Mouse (Mus musculus): Measurements from ENCODE around the gene Zzef1. TPM values are rescaled to one million over a fixed set of nuclear protein-coding genes. Genes with fewer than 3 reads are reported as not detected.

Zzef1 gene
- 10 to 100 TPM; 19.7 to 22.8 TPM for polyA plus RNA-seq (2017; shearing (Covaris generic))

GRCm38 (mm10) chr11:72795455-72796295, at the start of gene Zzef1, which contains the start of gene Cyb5d2:
Gene Zzef1, plus strand, starts transcription at chr11:72796226.
Gene Cyb5d2, minus strand, starts transcription at chr11:72796142.

GRCm38 (mm10) chr11:72961072-72961980, 165.3 kb downstream of the Zzef1 start, which contains the start of gene Atp2a3:
Gene Atp2a3, plus strand, starts transcription at chr11:72961169.

Other genes with a start within 250 kb of the Zzef1 start
- gene Spns3, start 245.7 kb upstream of the Zzef1 start, polyA plus RNA-seq (2017; shearing (Covaris generic)) = 1 to 10 TPM in 1 of 2 experiments, under 1 TPM in 1; 0.29 to 2.2 TPM
- 10 to 100 TPM; 58.1 to 60.8 TPM for gene Ube2g1, start 188.9 kb upstream of the Zzef1 start, polyA plus RNA-seq (2017; shearing (Covaris generic))
- gene Ankfy1, start 106.2 kb upstream of the Zzef1 start, polyA plus RNA-seq (2017; shearing (Covaris generic)) = 10 to 100 TPM; 45.5 to 47.7 TPM
- gene Cyb5d2, start 84 bp upstream of the Zzef1 start, polyA plus RNA-seq (2017; shearing (Covaris generic)) = 10 to 100 TPM in 1 of 2 experiments, 1 to 10 TPM in 1; 8.1 to 10.7 TPM
- gene Atp2a3, start 164.9 kb downstream of the Zzef1 start, polyA plus RNA-seq (2017; shearing (Covaris generic)) = 100 to 1,000 TPM; 246 to 302 TPM
- gene P2rx1, start 202.9 kb downstream of the Zzef1 start, polyA plus RNA-seq (2017; shearing (Covaris generic)) = under 1 TPM in 1 of 2 experiments, not detected in 1; 0.48 TPM
- 10 to 100 TPM; 10.6 to 12.5 TPM for gene Camkk1, start 222.8 kb downstream of the Zzef1 start, polyA plus RNA-seq (2017; shearing (Covaris generic))